Comparison of ENCODE assay signal across 14 mouse cellular contexts in genomic region chr8:60804787-60805186, GRCm38 (mm10).
"Had no signal": no experiment of that assay in that cellular context is flagged by ENCODE, and none has a peak within 500 bp of the region (broad histone marks: within the 10 kb centered on the region; RNA-seq: fewer than 3 reads in every experiment).

No protein-coding gene starts in this region.

- H3K27ac ChIP-seq: limb, embryonic 10.5 days; liver, embryonic 12.5 days; lung, embryonic 15.5 days; macrophage; midbrain, embryonic 15.5 days; neural tube, embryonic 12.5 days had no signal

- DNase-seq: kidney, adult 18-20 months; kidney, postnatal 25 days; layer of hippocampus, adult 9-11 months; layer of hippocampus, postnatal 36 days; lung, postnatal 14 days; thymus, adult 18-20 months; thymus, postnatal 25 days had no signal

- H3K4me3 ChIP-seq: limb, embryonic 10.5 days; liver, embryonic 12.5 days; lung, embryonic 15.5 days; midbrain, embryonic 15.5 days; neural tube, embryonic 12.5 days had no signal

- H3K4me1 ChIP-seq: limb, embryonic 10.5 days; liver, embryonic 12.5 days; lung, embryonic 15.5 days; midbrain, embryonic 15.5 days; neural tube, embryonic 12.5 days had no signal

- H3K9ac ChIP-seq: liver, embryonic 12.5 days; lung, embryonic 15.5 days; midbrain, embryonic 15.5 days; neural tube, embryonic 12.5 days had no signal

- H3K27me3 ChIP-seq: liver, embryonic 12.5 days; lung, embryonic 15.5 days; midbrain, embryonic 15.5 days; neural tube, embryonic 12.5 days had no signal

- H3K36me3 ChIP-seq: limb, embryonic 10.5 days; liver, embryonic 12.5 days; lung, embryonic 15.5 days; midbrain, embryonic 15.5 days; neural tube, embryonic 12.5 days had no signal

- H3K9me3 ChIP-seq: limb, embryonic 10.5 days; liver, embryonic 12.5 days; lung, embryonic 15.5 days; midbrain, embryonic 15.5 days; neural tube, embryonic 12.5 days had no signal

- ATAC-seq: liver, embryonic 12.5 days; midbrain, embryonic 15.5 days had no signal

- H3K4me2 ChIP-seq: liver, embryonic 12.5 days; lung, embryonic 15.5 days; midbrain, embryonic 11.5 days; midbrain, embryonic 15.5 days; neural tube, embryonic 12.5 days had no signal
